Mouse (Mus musculus): ENCODE results near the gene Hoxa10. TPM values are rescaled to one million over a fixed set of nuclear protein-coding genes. Genes with fewer than 3 reads are reported as not detected.
A peak's percentile ranks its signal among the peaks of the same experiment; 100 is the strongest.

Hoxa10 gene
- polyA plus RNA-seq, 1 experiment from 2014 or later = not detected

- ATAC-seq (no peak), DNase-seq (no peak)
- H3K36me3 ChIP-seq (replicated peaks; ENCODE audit: insufficient read depth, low read length) = no peaks in the 10 kb centered on the region
- H3K4me1 ChIP-seq (ENCODE audit: insufficient read depth) = 0 out of 2 replicates have a peak, but pooled peaks cover under 1% of the 10 kb centered on the region
- H3K4me2 ChIP-seq (ENCODE audit: low read depth, low read length) = no peak overlapping the region
- H3K9me3 ChIP-seq (ENCODE audit: low read length) = no peaks in the 10 kb centered on the region
- WGBS (ENCODE audit: insufficient replicate concordance) = 20% methylated on average over 8 of the region's 8 CpGs
- H3K9ac ChIP-seq (replicated peaks) = no peak overlapping the region
- H3K4me3 ChIP-seq (ENCODE audit: low read depth, low read length) = no peak overlapping the region
- peaks cover 81% of the 10 kb centered on the region for H3K27me3 ChIP-seq (ENCODE audit: insufficient read depth, low read length)
- H3K27ac ChIP-seq (ENCODE audit: low read depth) = no peak overlapping the region
- TF ChIP-seq EP300 (IDR thresholded peaks at IDR 0.05; ENCODE audit: low read depth) (no peak), CTCF (IDR thresholded peaks at IDR 0.05; ENCODE audit: low read depth) (no peak)
These were observed 35.1 kb upstream of the Hoxa10 start for GRCm38 (mm10) chr6:52275563-52276280.

- ATAC-seq = no peak
- peaks cover 87% of the 10 kb centered on the region for H3K27me3 ChIP-seq (ENCODE audit: insufficient read depth, low read length)
- H3K4me2 ChIP-seq (ENCODE audit: low read depth, low read length) = no peak overlapping the region
- no peaks in the 10 kb centered on the region for H3K36me3 ChIP-seq (replicated peaks; ENCODE audit: insufficient read depth, low read length)
- 11% methylated on average over 11 of the region's 11 CpGs for WGBS (ENCODE audit: insufficient replicate concordance)
- no peak overlapping the region for H3K4me3 ChIP-seq (ENCODE audit: low read depth, low read length)
- TF ChIP-seq EP300 (IDR thresholded peaks at IDR 0.05; ENCODE audit: low read depth) = no peak
- TF ChIP-seq CTCF (IDR thresholded peaks at IDR 0.05; ENCODE audit: low read depth) = no peak
- no peak overlapping the region for H3K27ac ChIP-seq (ENCODE audit: low read depth)
- H3K4me1 ChIP-seq (ENCODE audit: insufficient read depth) = 0 out of 2 replicates have a peak, but pooled peaks cover 3% of the 10 kb centered on the region
- H3K9ac ChIP-seq (replicated peaks) = no peak overlapping the region
- H3K9me3 ChIP-seq (ENCODE audit: low read length) = no peaks in the 10 kb centered on the region
- no peak for DNase-seq
These were observed 33.9 kb upstream of the Hoxa10 start for GRCm38 (mm10) chr6:52274576-52274975.

GRCm38 (mm10) chr6:52273656-52274280, 33.1 kb upstream of the Hoxa10 start:
- TF ChIP-seq CTCF (IDR thresholded peaks at IDR 0.05; ENCODE audit: low read depth) (no peak), EP300 (IDR thresholded peaks at IDR 0.05; ENCODE audit: low read depth) (no peak)
- ATAC-seq = no peak
- 6% methylated on average over 21 of the region's 22 CpGs for WGBS (ENCODE audit: insufficient replicate concordance)
- DNase-seq = no peak
- 0 out of 2 replicates have a peak, but pooled peaks cover 3% of the 10 kb centered on the region for H3K4me1 ChIP-seq (ENCODE audit: insufficient read depth)
- no peaks in the 10 kb centered on the region for H3K9me3 ChIP-seq (ENCODE audit: low read length)
- no peak overlapping the region for H3K4me2 ChIP-seq (ENCODE audit: low read depth, low read length)
- no peak overlapping the region for H3K27ac ChIP-seq (ENCODE audit: low read depth)
- no peaks in the 10 kb centered on the region for H3K36me3 ChIP-seq (replicated peaks; ENCODE audit: insufficient read depth, low read length)
- peaks cover 92% of the 10 kb centered on the region for H3K27me3 ChIP-seq (ENCODE audit: insufficient read depth, low read length)
- no peak overlapping the region for H3K4me3 ChIP-seq (ENCODE audit: low read depth, low read length)
- H3K9ac ChIP-seq (replicated peaks) = no peak overlapping the region

- DNase-seq = no peak
- Histone ChIP-seq H3K9ac (replicated peaks) (no peak overlapping the region), H3K4me2 (ENCODE audit: low read depth, low read length) (no peak overlapping the region), H3K4me1 (ENCODE audit: insufficient read depth) (0 out of 2 replicates have a peak, but pooled peaks cover 3% of the 10 kb centered on the region), H3K27ac (ENCODE audit: low read depth) (no peak overlapping the region), H3K9me3 (ENCODE audit: low read length) (no peaks in the 10 kb centered on the region), H3K4me3 (ENCODE audit: low read depth, low read length) (no peak overlapping the region), H3K36me3 (replicated peaks; ENCODE audit: insufficient read depth, low read length) (no peaks in the 10 kb centered on the region), H3K27me3 (ENCODE audit: insufficient read depth, low read length) (peaks cover 97% of the 10 kb centered on the region)
- WGBS (ENCODE audit: insufficient replicate concordance) = 13% methylated on average over 22 of the region's 22 CpGs
- no peak for ATAC-seq
- no peak for TF ChIP-seq EP300 (IDR thresholded peaks at IDR 0.05; ENCODE audit: low read depth)
- no peak for TF ChIP-seq CTCF (IDR thresholded peaks at IDR 0.05; ENCODE audit: low read depth)
These were observed 32.4 kb upstream of the Hoxa10 start for GRCm38 (mm10) chr6:52272766-52273655.

GRCm38 (mm10) chr6:52270494-52271480, 30.1 kb upstream of the Hoxa10 start:
- peak; percentile 67 for TF ChIP-seq CTCF (IDR thresholded peaks at IDR 0.05; ENCODE audit: low read depth)
- no peak for TF ChIP-seq EP300 (IDR thresholded peaks at IDR 0.05; ENCODE audit: low read depth)
- peaks cover 95% of the 10 kb centered on the region for H3K27me3 ChIP-seq (ENCODE audit: insufficient read depth, low read length)
- H3K4me1 ChIP-seq (ENCODE audit: insufficient read depth) = 0 out of 2 replicates have a peak, but pooled peaks cover 3% of the 10 kb centered on the region
- no peak overlapping the region for H3K4me2 ChIP-seq (ENCODE audit: low read depth, low read length)
- no peak overlapping the region for H3K4me3 ChIP-seq (ENCODE audit: low read depth, low read length)
- DNase-seq (peak; percentile 47), ATAC-seq (no peak)
- no peak overlapping the region for H3K9ac ChIP-seq (replicated peaks)
- H3K9me3 ChIP-seq (ENCODE audit: low read length) = no peaks in the 10 kb centered on the region
- no peaks in the 10 kb centered on the region for H3K36me3 ChIP-seq (replicated peaks; ENCODE audit: insufficient read depth, low read length)
- H3K27ac ChIP-seq (ENCODE audit: low read depth) = no peak overlapping the region
- 9% methylated on average over 23 of the region's 23 CpGs for WGBS (ENCODE audit: insufficient replicate concordance)

Measured in liver, postnatal 0 days (tissue).